Mouse (Mus musculus): Measurements from ENCODE around the gene Vkorc1.
A peak's percentile ranks its signal among the peaks of the same experiment; 100 is the strongest.
"Not testable (repeated sequence)": the region's sequence is repeated elsewhere in the genome, so short reads cannot be mapped to it uniquely, and the experiment has no call there.

Gene Vkorc1

DNA sequence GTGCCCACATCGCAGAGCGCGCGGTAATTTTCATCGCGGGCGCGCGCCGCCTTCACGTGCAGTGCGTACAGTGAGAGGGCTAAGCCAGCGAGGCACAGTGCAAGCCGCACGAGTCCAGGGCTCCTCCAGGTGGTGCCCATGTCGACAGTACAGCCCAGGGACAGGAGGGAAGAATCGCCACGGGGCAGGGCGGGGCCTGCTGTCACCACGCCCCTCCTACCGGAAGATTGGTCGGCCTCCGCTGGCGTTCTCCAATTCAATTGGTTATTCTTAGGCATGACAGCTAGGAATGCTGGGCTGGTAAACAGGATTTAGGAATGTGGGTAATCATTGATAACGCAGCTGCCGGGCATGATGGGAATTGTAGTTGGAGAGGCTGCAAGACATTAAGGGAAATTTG, at the start of gene Vkorc1, which contains the start of gene Gm21974:
Vkorc1 (minus strand) TSS at position 176 of the 400 bp plus-strand sequence.
Gm21974 (minus strand) TSS at position 13 of the 400 bp plus-strand sequence.
- DNase-seq = peak; percentile 96

DNA sequence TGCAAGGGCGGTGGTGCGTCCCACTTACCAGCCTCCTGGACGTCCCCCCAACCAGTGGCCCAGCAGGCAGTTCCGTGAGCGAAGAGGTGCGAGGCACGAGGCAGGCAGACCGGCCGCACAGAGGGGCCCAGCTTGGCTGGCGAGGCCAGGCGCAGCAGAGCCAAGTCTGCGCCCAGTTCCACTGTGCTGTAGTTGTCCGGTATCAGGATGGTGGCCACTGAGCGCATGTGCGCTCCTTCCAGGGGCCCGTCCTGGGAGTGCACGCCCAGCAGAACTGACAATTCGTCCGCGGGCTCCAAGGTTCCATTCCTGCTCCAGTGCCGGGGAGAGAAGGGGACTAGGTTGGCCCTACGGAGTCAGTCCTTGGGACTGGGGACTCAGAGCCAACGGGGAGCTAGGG, 49.2 kb upstream of the Vkorc1 start:
- DNase-seq = no peak

DNA sequence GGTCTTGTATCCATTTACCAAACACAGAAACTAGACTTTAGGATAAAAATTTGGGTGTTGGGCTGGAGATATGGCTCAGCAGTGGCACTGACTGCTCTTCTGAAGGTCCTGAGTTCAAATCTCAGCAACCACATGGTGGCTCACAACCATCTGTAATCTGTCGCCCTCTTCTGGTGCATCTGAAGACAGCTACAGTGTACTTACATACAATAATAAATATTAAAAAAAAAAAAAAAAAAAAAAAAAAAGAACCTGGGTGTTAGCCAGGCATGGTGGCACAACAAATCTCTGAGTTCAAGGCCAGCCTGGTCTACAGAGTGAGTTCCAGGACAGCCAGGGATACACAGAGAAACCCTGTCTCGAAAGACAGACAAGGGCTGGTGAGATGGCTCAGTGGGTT, 46.7 kb upstream of the Vkorc1 start:
- DNase-seq = not testable (repeated sequence)

DNA sequence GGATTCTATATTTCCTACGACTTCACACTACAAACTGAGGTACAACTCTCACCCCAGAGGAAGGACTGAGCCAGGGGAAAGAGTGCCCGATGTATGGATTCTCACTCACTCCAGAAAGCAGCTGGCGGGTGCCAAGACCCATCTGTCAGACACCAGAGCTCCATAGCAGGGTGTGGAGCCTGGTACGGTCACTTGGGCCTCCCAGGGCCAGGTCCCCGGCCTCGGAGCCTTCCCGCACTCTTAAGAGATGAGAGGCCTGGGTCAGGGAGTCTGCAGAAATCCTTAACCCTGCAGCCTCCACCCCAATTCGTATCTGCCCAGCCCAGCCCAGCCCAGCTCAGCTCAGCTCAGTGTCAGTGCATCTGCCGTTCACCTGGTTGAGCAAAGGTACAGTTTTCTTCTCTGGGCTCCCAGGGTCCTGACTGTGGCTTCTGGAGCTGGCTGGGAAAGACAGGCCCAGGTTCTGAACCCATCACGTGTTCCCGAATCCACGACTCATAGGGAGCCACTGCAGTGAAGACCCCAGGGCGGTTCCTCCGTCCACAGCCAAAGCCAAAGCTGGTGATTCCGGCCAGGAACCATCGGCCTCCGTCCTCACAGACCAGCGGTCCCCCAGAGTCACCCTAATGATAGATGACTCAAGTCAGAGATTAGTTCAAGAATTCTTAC, 40.9 kb upstream of the Vkorc1 start:
- DNase-seq = no peak

DNA sequence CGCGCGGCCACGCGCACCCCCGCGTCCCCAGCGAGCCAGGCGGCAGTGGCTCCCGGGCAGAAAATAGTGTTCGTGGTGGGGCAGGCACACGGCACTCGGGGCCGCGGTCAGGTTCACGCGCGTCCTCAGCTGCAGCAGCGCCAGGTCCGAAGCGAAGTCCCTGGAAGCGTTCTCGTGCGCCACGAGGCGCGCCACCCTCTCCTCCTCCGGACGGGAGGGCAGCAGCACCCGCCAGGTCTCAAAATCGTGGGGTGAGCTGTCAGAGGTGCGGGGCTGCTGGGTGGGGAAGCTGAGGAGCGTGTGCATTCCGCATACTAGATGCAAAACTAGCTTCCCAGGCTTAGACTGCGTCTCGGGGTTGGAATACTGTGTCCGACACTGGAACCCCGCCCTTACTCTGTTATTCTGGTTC, 40.3 kb upstream of the Vkorc1 start:
- no peak for DNase-seq

DNA sequence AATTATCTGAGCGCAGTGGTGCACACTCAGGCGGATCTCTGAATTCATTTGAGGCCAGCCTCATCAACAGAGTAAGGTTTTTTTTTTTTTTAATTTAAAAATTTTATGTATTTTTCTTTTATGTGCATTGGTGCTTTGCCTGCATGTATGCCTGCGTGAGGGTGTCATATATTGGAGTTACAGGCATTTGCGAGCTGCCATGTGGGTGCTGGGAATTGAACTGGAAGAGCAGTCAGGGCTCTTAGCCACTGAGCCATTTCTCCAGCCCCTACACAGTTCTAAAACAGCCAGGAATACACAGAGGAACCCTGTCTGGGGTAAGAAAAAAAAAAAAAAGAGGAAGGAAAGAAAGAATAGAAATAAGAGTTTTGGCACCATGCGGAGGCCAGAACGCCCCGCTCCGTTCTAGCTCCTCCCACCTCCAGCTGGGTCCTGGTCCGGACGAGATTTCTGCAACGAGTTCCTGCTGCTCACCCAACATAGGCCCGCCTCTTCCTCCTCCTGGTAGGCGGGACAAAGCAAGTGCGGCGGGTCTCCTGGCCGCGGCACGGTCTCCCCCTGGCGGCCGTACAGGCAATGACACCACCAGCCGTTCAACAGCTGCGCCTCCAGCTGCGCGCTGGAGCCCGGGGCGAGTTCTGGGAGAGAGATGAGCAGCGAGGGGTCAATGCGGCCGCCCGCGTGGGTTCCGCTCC, 39.8 kb upstream of the Vkorc1 start:
- peak; percentile 96 for DNase-seq

DNA sequence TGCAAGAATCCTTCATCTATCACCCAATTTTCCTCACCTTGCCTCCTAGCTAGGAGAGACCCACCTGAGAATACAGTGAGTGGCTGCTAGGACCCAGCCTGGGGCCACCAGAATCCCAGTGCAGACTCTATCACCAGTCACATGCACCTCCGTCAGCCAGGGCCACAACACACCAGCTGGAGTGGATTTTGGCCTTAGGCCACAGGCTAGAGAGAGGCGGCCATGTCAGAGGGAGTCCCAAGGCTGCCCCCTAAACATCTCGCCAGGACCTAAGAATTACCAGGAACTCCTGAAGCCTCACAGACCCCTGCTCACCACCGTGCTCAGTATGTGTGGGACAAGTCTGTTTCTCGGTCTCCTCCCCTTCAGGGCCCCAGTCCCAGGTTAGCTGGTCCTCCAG, 38.7 kb upstream of the Vkorc1 start:
- no peak for DNase-seq

DNA sequence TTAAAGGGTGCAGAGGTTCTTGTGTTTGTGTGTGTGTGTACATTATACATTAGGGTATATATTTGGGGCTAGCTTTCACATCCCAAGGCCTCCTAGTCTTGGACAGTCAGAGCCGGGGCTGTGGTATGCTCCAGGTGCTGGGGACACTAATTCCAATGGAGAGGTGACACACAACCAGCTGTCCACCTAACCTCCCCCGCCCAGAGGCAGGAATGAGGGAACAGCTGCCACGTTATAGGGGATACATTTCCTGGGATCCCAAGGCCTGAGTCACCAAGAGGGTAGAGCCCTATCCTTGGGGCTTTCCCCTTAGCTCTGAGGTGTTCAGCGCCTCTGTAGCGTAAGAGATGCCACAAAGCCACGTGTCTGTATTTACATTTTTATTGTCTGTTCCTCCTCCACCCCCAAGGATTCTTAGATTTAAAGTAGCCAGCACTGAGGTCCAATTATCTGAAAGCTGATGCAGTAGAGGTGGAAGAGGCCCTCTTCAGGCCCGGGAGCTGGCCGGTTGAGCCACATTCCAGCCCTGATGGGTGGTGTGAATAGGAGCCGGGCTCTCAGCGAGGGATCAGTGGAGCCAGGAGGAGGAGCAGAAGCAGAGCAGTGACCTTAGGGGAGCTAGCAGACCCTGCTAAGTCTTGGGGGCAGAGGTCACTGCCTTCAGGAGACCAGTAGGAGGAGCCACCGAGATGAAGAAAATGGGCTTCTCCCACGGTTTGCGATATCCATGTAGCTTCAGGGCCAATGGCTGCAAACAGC, 37.0 kb upstream of the Vkorc1 start:
- no peak for DNase-seq

DNA sequence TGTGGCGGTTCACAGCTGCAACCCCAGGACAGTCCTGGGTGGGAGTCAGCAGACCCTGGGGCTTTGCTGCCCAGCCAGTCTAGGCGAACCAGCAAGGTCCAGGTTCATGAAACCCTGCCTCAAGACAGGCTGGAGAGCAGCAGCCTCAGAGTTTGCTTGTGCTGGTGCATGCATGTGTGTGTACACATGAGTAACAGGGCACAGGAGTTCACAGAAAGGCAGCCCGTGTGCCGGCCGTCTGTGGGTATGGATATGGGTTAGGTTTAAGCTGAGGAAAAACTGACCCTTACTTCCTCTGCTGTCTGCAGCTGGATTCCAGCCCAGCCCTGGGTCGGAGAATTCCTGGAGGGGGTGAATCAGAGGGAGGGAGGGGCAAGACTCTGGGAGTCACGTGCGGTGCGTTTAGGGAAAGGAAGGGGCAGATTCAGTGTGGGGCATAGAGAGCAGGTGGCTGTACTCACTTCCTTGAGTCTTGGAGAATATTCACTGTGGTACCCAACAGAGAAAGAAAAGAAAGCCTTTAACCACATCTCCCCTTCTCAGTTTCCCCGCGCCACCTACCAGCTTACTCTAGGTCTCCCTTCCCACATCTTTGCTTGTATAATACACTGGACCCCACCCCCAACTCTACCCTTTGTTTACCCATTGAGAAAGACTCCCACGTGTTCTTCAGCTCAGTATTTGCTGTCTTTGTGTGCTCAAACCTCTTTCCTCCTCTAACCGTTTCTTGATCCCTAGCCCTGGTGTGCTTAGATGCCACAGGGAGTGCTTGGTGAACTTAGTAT, 36.1 kb upstream of the Vkorc1 start:
- no peak for DNase-seq

DNA sequence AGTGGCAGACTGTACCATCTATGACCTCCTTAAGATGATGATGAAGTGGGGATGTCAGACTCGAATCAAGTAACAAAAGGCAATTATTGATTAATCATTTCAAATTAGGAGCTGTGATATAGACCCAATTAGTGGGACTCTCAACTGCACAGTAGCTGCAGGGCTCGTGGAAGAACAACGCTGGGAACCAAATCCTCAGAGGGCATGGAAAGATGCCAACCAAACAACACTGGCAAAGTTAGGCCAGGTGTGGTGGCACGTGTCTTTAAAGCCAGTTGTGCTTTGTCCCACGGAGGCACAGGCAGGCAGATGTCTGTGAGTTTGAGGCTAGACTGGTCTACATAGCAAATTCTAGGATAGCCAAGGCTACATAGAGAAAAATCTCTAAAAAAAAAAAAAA, 35.2 kb upstream of the Vkorc1 start:
- DNase-seq = no peak

DNA sequence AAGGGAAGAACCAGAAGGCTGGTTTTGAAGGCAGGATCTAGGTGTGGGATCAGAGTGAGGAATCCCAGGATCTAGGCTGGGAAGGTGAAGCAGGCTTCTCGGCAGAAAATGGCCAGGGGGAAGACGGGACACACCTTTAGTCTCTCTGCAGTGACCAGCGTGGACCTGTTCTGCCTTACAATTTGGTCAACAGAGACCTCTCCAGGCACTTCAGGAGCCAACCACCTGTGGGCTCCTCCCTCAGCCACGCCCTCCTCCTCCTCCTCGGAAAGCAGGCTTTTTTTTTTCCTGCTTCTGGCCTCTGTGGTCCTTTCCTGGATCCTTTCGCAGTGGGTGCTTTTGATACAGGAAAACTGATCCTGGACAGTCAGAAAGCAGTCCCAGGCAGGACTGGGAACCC, 34.5 kb upstream of the Vkorc1 start, which contains the start of gene Prss8:
Prss8 (minus strand) TSS at position 182 of the 400 bp plus-strand sequence.
- no peak for DNase-seq

DNA sequence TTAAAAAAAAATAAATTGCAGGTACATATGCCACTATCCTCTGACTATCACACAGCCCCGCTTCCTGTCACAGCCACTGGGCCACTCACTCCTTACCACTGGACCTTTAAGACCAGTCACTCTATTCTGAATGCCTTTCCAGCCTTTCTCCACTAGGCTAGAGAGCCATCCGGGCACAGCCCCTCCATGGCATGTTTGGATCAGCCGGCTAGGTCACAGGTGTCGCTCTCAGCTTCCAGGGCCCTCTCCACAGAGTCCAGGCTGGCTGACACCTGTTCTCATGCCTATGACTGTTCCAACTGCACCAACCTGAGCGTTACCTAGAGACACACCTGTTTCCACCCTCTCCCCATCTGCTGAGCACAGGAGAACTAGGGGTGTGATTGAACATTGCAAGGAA, 33.2 kb upstream of the Vkorc1 start:
- DNase-seq = no peak

DNA sequence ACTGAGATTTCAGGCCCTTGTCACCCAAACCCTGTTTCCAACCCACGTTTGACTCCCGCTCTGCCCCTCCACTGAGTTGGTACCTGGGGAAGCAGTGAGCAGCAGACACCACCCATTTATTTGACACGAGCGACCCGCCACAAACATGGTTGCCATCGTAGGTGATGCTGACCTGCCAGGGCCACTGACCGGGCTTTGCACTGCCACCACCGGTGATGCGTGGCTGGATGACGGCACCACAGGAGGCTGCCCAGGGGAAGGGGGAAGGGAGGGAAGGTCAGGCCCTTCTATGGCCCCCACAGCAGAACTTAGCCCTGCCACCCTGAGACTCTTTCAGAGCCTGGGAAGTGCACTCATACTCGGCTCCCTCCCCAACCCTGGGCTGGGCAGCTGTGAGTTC, 32.3 kb upstream of the Vkorc1 start:
- DNase-seq = no peak

DNA sequence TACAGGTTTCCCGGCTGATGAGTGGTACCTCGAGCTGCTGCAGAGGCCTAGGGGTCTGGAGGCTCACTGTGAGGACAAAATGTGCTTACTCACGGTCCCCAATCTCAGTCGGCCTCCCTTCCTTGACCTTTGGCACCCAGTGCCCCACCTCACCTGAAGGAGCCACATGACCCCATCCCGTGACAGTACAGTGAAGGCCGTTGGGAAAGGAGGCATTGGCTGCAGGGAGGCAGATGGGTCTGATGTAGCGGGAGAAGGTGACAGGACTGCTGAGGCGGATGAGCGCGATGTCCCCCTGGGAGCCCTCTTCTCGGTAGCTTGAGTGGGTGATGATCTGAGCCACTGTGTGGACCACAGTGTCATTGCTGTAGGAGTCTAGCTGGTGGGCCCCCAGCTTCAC, 31.4 kb upstream of the Vkorc1 start:
- no peak for DNase-seq

DNA sequence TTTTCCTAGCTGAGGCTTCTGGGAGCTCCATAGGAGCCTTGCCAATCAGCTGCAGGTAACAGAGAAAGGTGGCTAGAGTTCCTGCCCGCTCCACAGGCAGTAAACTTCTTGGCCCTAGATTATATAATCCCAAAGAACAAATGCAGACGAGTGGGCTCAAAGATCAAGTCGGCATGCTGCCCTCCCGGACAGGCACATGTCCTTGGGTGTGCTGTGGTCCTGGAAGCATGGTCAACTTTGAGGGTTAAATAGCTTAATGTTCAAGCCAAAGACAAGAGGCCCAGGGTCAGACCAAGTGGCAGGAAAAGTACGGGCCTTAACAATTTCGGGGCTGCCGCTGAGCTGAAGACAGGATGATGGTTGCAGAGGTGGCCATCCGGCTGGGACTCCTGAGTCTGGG, 30.6 kb upstream of the Vkorc1 start:
- no peak for DNase-seq

DNA sequence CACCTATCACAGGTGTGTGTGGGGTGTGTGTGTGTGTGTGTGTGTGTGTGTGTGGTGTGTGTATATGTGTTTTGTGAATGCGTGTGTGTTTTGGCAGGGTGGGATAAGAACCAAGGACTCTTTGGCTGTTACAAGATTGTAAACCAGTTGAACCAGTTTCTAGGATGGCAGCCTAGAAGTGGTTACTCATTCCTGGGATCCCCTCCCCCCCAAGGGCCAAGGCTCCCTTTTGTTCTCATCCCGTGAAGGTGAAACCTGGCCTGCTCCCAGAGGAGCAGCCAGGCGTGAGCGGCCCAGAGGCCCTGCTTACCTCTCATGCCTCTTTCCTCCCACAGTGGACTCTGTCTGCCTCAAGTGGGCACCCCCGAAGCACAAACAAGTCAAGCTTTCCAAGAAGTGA, 29.8 kb upstream of the Vkorc1 start:
- DNase-seq = no peak

DNA sequence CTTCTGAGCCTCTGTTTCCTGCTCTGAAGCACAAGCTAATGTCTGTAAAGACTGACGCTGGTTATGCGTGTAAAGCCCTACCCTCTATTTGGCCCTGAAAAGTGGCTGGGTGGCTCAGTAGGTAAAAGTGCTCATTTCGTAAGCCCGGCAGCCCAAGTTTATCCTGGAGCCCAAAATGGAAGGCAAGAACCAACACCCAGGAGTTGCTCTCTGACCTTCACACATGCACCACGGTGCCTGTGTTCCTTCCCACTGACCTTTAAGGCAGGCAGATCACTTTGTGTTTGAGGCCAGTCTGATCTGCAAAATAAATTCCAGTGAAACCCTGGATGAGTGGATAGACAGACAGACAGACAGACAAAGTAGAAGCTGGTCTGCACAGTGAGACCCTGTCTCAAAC, 28.3 kb upstream of the Vkorc1 start:
- no peak for DNase-seq

DNA sequence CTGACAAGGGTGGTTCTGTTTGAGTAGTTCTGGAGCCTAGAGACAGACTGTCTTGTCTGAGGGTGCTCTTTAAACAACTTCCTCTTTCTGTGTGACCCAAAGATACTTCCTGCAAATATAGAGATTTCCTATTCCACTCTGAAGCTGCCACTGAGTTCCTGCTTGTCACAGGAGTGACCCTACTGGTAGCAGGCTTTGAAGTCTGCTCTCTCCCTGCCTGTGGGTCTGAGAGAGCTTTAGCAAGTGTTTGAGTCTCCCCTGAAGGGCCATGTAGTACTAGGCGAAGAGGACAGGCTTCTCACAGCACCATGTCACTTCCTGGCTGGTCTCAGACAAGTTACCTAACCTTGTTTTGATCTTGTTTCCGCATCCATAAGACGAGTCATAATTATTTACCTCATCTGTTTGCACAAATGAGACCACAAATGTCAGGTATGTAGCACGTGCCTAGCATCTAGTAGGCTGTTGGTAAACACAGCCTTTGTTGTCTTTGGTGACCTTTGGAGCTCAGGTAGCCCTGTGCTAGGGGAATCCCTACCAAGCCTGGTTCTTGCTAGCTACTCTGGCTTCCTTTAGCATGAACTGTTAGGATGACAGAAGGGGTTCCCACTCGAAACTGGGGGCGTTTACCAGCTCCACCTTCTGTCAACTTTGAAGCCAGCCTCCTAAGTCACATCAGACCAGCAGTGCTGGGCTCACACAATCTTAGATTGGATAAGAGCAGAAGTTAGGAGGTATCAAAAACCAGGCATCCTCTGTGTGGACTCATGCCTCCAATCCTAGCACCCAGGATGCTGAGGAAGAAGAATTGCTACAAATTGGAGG, 27.2 kb upstream of the Vkorc1 start:
- DNase-seq = peak; percentile 51

DNA sequence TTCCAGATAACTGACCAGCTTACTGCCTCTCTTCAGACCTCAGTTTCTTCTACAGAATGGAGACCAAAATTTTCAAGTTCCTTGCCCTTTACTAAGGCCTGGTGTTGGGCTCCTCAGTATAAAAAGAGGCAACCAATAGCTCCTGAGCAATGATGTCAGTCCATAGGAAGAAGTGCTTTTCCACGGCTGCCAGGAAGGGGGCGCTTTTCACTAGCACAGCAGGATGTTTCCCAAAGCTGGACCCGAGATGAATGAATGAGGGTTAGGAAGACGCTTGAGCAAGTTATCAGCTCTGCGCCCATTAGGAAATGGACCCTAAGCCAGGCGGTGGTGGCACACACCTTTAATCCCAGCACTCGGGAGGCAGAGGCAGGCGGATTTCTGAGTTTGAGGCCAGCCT, 26.1 kb upstream of the Vkorc1 start:
- DNase-seq = no peak

DNA sequence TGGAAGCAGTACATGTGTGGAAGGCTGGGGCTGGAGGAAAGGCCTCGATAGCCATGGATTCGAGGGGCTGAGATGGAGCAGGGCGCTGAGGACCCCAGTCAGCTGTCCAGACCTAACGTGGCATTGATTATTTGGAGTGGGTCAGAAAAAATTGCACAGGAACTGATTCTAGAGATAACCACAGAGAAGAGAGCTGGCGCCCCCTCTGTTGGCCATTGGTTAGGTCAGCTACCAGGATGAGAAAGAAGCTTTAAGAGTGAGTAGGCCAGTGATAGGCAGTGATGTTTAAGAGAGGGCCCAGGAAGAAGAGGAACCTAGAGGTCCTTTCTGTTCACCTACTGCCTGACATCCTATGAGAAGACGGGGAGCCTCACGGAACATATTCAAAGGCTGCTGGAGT, 23.9 kb upstream of the Vkorc1 start:
- DNase-seq = no peak

DNA sequence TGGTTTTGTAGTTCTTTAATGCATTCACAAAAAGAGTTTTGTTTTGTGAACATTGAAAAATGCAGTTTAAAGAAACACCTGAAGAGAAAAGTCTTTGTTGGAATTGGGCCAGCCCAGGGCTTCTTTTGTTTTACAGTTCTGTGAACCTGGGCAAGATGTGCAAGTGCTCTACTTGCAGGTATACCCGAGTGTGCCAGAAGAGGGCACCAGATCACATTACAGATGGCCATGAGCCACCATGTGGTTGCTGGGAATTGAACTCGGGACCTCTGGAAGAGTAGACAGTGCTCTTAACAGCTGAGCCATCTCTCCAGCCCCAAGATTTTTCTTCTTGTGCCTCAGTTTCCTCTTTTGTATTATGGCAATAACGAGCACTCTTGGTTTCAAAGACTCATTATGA, 22.8 kb upstream of the Vkorc1 start:
- no peak for DNase-seq

DNA sequence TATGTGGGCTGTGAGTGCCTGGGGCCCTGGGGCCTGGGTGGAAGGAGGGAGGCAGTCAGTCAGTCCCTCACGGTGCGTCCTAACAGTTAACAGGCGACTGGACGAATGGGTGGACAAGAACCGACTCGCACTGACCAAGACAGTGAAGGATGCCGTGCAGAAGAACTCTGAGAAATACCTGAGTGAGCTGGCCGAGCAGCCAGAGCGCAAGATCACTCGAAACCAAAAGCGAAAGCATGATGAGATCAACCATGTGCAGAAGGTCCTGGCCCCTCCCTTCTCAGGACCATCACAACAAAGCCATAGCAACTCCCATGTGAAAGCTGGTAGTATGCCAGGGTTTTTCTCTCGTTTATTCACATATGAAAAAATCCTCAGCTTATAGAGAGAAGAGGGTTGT, 19.9 kb upstream of the Vkorc1 start:
- DNase-seq = no peak

Data from layer of hippocampus, adult 9-11 months (tissue).